Mouse (Mus musculus) liver, embryonic 18 days (tissue): Measurements from ENCODE around the gene Vmn1r111. TPM values are rescaled to one million over a fixed set of nuclear protein-coding genes. Genes with fewer than 3 reads are reported as not detected.

Experiments used
- polyA plus RNA-seq: library from polyadenylated mRNA; depleted of rRNA; stranded (reverse); fragments of >200 nt; gene quantifications from 2 replicates; pipeline ENCODE4 v1.2.3, GENCODE M21; 2012; rRNA removed

Gene Vmn1r111
- polyA plus RNA-seq: not detected in 2 replicates

DNA sequence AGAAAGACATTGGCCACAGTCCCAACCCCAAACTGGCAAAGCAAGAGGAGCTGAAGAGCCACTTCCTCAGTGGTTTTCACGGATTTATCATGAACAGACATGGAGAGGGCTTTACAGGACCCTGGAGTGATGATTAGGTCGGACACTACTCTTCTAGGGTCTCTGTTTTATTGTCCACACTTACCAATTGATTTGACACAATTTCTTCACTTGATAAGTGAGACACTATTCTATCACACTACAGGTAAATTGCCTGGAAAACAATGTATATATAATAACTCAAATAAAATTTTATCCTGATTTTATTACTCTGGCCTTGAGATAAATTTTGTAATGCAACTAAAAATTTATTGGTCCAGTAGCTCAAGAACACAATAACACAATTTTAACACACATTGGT is at the start of gene Vmn1r111:
Vmn1r111 (minus strand) TSS at position 101 of the 400 bp plus-strand sequence.

GRCm38 (mm10) chr7:20730524-20730923 is 27.5 kb upstream of the Vmn1r111 start, which contains the start of gene Gm10668:
TSS of gene Gm10668 (minus strand) at chr7:20730624.

GRCm38 (mm10) chr7:20668618-20669017 is 34.4 kb downstream of the Vmn1r111 start, which contains the start of gene Vmn1r107:
TSS of gene Vmn1r107 (plus strand) at chr7:20668918.

Other genes starting within 250 kb of the Vmn1r111 start
- not detected in 2 replicates for gene Gm10670, start 228.3 kb downstream of the Vmn1r111 start, polyA plus RNA-seq
- not detected in 2 replicates for gene Vmn1r103, start 192.7 kb downstream of the Vmn1r111 start, polyA plus RNA-seq
- gene Vmn1r104, start 169.4 kb downstream of the Vmn1r111 start, polyA plus RNA-seq: not detected in 2 replicates
- gene Gm5726, start 157.5 kb downstream of the Vmn1r111 start, polyA plus RNA-seq: not detected in 2 replicates
- not detected in 2 replicates for gene Gm4141, start 127.0 kb downstream of the Vmn1r111 start, polyA plus RNA-seq
- not detected in 2 replicates for gene Gm4513, start 104.2 kb downstream of the Vmn1r111 start, polyA plus RNA-seq
- gene Vmn1r107, start 34.3 kb downstream of the Vmn1r111 start, polyA plus RNA-seq: not detected in 2 replicates
- not detected in 2 replicates for gene Gm10668, start 27.4 kb upstream of the Vmn1r111 start, polyA plus RNA-seq
- gene Vmn1r112, start 68.0 kb upstream of the Vmn1r111 start, polyA plus RNA-seq: not detected in 2 replicates
- not detected in 2 replicates for gene Vmn1r113, start 84.1 kb upstream of the Vmn1r111 start, polyA plus RNA-seq
- not detected in 2 replicates for gene Vmn1r114, start 109.0 kb upstream of the Vmn1r111 start, polyA plus RNA-seq
- gene Vmn1r115, start 141.8 kb upstream of the Vmn1r111 start, polyA plus RNA-seq: not detected in 2 replicates
- gene Vmn1r116, start 169.0 kb upstream of the Vmn1r111 start, polyA plus RNA-seq: not detected in 2 replicates
- not detected in 2 replicates for gene Vmn1r117, start 180.9 kb upstream of the Vmn1r111 start, polyA plus RNA-seq
- not detected in 2 replicates for gene Vmn1r118, start 209.1 kb upstream of the Vmn1r111 start, polyA plus RNA-seq